Mouse (Mus musculus): ENCODE data around the gene Bcas3.

DNA sequence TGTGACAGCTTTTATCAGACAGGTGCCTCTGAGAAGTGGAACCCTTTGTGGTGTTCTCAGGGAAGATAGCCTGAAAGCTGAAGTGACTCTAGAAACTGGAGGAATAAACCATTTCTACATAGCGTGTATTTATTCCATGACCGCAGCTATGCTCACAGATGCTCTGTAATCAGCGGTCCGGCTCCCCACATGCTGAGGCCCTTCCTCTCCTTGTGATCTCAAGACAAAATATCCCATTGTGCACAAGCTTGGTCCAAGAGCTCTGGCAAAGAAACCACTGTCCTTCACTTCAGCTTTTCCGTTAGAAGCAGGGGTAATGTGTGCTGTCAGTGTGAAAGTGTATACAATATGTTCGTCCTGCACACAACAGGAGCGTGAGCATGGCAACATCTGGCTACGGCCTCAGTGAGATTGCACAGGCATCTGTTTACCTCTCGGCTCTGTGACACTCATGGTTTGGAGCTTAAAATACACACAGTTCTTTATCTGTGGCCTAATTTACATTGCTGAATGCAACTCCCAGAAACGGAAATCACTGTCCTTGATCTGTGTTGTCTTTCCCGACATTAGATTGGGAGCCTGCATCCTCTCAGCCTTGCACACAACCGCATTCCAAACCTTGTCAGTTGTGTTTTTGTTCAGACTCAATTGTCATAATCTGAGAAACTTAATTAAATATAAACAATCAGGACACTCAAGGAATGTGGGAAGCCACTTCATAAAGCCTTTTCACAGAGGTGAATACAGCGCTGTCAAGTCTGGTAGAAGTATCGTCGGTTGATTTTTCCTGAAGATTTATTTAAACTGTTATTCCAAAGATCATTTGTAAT lies 225.1 kb downstream of the Bcas3 start:
- TF ChIP-seq CTCF (IDR thresholded peaks at IDR 0.05; ENCODE audit: low read depth) (no peak), EP300 (IDR thresholded peaks at IDR 0.05; ENCODE audit: low read depth) (no peak)
